Mouse (Mus musculus) midbrain, embryonic 12.5 days (tissue): ENCODE measurements at regions not wholly inside any gene's neighbourhood (a gene's known extent, or its start where the extent isn't known, plus 50 kb on each side); places are given as distances from the start of the nearest gene placed in this dataset.
"Not testable (repeated sequence)": the region's sequence is repeated elsewhere in the genome, so short reads cannot be mapped to it uniquely, and the experiment has no call there.

ENCODE experiments used
- ATAC-seq: fragments of 200-750 bp; cut with Nextera tagmentation; 2 replicates; pipeline ENCODE4 v1.8.0; 2017; ENCODE audit warnings: low read depth, moderate TSS enrichment, moderate library complexity; ENCODE audit not compliant: low FRiP score
- H3K27ac ChIP-seq: fragments of 300-500 bp; sonication (generic); replicated peaks from 2 replicates; pipeline ENCODE4 v1.5.1; 2016; ENCODE audit warnings: mild to moderate bottlenecking
- H3K27me3 ChIP-seq: fragments of 300-500 bp; sonication (generic); 2 replicates; pipeline ENCODE4 v1.6.1; 2016; ENCODE audit warnings: mild to moderate bottlenecking
- H3K36me3 ChIP-seq: fragments of 300-500 bp; sonication (generic); 2 replicates; pipeline ENCODE4 v1.6.1; 2016
- H3K4me1 ChIP-seq: fragments of 300-500 bp; sonication (generic); 2 replicates; pipeline ENCODE4 v1.6.1; 2016
- H3K4me2 ChIP-seq: fragments of 300-500 bp; sonication (generic); replicated peaks from 2 replicates; pipeline ENCODE4 v1.6.1; 2016; ENCODE audit warnings: mild to moderate bottlenecking, moderate library complexity
- H3K4me3 ChIP-seq: fragments of 300-500 bp; sonication (generic); 2 replicates; pipeline ENCODE4 v1.5.1; 2016; ENCODE audit warnings: mild to moderate bottlenecking
- H3K9ac ChIP-seq: fragments of 300-500 bp; sonication (generic); replicated peaks from 2 replicates; pipeline ENCODE4 v1.6.1; 2016; ENCODE audit warnings: mild to moderate bottlenecking, moderate library complexity
- H3K9me3 ChIP-seq: fragments of 300-500 bp; sonication (generic); 2 replicates; pipeline ENCODE4 v1.6.1; 2016; ENCODE audit warnings: mild to moderate bottlenecking
- WGBS: fragments of 180-500 bp; shearing (Covaris S2); methylation state at CpG from one replicate; pipeline ENCODE4 v1.1.7; 2016; 5-methylcytosine and 5-hydroxymethylcytosine counted together

DNA sequence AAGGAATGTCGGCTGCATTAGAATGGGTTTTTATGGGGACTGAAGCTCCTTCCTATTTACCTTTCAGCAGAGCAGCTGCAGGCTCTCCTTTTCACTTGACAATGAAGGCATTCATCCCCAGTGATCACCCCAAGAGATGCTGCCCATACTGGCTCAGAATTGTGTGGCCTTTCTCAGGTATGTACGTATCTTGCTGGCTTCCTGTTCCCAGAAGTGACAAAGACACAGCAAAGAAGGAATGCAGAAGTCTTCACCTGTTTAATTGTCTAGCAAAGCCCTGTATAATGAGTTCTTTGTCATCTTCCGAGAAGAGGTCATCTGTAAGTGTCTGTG is 185.8 kb upstream of the Mpdz start:
- H3K27me3 ChIP-seq = no peaks in the 10 kb centered on the region
- no peak overlapping the region for H3K9ac ChIP-seq
- H3K4me2 ChIP-seq = no peak overlapping the region
- 61% methylated on average over 3 of the region's 3 CpGs for WGBS
- H3K4me1 ChIP-seq = peaks cover 7% of the 10 kb centered on the region; the same call in 1 of the 2 replicates
- no peaks in the 10 kb centered on the region for H3K9me3 ChIP-seq
- H3K36me3 ChIP-seq = no peaks in the 10 kb centered on the region
- H3K27ac ChIP-seq = no peak overlapping the region
- H3K4me3 ChIP-seq = no peak overlapping the region
- no peak for ATAC-seq

DNA sequence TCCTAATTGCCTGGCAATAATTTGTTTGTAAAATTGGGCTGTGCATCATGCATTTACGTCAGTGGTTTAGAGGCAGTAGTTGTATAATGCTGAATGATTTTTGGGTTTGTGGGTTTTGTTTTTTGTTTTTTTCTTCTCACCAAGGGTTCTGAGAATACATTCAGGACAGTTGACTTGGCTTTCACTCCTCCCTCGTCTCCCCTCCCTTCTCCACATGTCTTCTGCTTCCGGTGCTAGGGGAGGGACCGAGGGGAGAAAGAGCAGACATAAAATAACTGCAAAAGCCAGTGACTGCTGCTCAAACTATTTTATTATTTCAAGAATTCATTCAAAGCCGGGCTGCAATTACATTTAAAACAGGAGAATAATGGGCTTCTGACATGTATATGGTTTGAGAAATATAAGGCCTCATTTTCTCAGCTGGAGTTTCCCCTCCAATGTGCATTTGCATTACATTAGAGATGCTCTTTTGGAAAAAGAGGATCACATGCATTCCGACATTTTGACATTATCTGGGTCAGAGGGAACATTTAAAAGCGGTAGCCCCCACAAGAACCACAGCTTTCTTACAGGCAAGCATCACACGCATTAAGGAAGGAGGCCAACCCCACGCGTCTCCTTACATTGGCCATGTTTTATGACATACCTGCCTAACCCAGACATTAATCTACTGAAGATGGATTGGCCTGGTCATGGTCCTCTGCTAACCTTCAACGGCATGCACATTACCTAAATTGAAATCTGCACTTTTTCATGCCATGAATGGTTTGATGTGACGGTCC is 185.3 kb upstream of the Mpdz start:
- no peak for ATAC-seq
- no peak overlapping the region for H3K27ac ChIP-seq

DNA sequence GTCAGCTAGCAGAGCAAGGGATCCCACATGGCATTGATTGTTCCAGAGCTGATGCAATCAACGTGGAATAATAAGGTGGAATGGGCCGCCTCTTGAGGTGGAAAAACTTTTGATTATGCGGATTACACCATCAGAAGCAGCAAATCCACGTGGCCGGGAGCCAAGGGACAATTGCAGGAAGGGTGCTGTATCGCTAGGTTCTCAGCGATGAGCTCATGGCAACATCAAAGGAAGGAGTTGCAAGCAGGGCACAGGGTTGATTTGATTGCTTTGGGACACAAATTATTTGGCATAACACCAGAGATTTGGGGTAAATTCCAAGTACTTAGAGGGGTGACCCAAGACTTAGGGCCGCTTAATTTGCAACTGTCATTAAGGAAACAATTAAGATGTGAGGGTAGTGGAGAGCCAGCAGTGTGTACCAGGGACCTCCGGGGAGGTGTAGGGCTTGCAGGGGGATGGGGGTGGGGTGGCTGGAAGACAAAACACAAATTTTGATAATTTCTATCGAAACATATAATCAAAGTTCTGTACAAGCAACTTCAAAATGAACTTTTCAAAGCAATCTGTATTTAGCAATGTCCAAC is 182.8 kb upstream of the Mpdz start:
- Histone ChIP-seq H3K4me3 (no peak overlapping the region), H3K9me3 (no peaks in the 10 kb centered on the region), H3K4me2 (no peak overlapping the region), H3K36me3 (no peaks in the 10 kb centered on the region), H3K9ac (no peak overlapping the region), H3K4me1 (peaks cover 7% of the 10 kb centered on the region; the same call in 1 of the 2 replicates), H3K27ac (no peak overlapping the region), H3K27me3 (no peaks in the 10 kb centered on the region)
- ATAC-seq = peak; percentile 44; the same call in 1 of the 2 replicates
- 67% methylated on average over 10 of the region's 10 CpGs for WGBS

More for the DNA sequence above, 185.3 kb upstream of the Mpdz start:
- Histone ChIP-seq H3K4me1 (peaks cover 7% of the 10 kb centered on the region; the same call in 1 of the 2 replicates), H3K36me3 (no peaks in the 10 kb centered on the region), H3K9me3 (no peaks in the 10 kb centered on the region), H3K9ac (no peak overlapping the region), H3K4me3 (no peak overlapping the region), H3K4me2 (no peak overlapping the region), H3K27me3 (no peaks in the 10 kb centered on the region)
- 80% methylated on average over 12 of the region's 12 CpGs for WGBS

DNA sequence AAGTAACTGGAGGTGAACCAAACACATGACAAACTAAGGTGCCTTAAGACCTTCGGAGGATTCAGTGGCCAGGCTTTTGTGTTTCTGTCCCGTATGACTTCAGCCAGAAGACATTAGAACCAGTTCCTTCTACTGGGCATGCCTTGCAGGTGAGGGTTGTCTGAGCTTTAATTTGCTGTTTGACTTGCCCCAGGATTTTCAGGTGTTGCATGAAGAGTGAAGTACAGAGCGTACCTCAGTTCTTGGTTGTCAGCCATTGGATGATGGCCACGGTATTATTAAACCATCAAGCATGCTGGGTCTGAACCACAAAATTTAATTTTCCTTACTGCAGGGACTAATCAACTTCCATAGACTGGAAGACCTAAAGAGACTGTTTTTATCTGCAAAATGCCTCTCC is 181.5 kb upstream of the Mpdz start:
- H3K27ac ChIP-seq = no peak overlapping the region
- H3K36me3 ChIP-seq = no peaks in the 10 kb centered on the region
- H3K9ac ChIP-seq = no peak overlapping the region
- no peak overlapping the region for H3K4me3 ChIP-seq
- H3K4me1 ChIP-seq = peaks cover 7% of the 10 kb centered on the region; the same call in 1 of the 2 replicates
- WGBS = 95% methylated on average over 4 of the region's 4 CpGs
- H3K4me2 ChIP-seq = no peak overlapping the region
- no peak for ATAC-seq
- H3K9me3 ChIP-seq = no peaks in the 10 kb centered on the region
- no peaks in the 10 kb centered on the region for H3K27me3 ChIP-seq

DNA sequence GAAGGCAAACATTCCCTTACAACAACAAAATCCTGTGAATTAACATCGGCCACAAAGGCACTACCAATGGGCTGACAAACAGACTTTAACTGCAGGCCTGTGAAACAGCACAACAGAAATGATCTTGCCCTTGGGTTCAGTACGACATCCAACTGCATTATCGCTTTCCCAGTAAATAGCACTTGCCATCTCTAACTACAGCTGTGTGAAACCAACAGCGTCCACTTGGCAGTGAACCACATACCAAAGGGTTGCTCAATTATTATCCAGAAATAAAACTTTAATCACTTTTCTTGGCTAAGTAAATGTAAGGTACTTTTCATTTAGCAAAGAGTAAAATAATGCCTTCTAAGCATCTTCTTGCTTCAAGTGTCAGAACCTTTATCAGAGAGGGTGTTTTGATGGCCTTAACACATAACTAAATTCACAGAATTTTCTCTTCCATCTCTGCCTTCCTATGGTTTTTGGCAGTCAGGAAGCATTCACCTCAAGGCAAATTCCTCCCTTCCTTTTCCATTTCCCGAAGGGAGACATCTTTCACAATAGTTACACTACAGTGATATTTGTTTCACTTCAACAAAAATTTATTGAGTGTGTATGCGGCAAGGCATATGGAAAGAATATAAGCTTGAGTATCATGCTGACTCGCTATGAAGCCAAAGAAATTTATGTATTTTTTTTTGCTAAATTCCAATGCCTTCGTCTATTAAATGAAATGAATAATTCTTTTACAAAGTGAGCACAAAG is 178.9 kb upstream of the Mpdz start:
- 92% methylated on average over 8 of the region's 8 CpGs for WGBS
- Histone ChIP-seq H3K4me1 (0 out of 2 replicates have a peak, but pooled peaks cover 3% of the 10 kb centered on the region), H3K27me3 (no peaks in the 10 kb centered on the region), H3K9ac (no peak overlapping the region), H3K4me2 (no peak overlapping the region), H3K4me3 (no peak overlapping the region), H3K9me3 (no peaks in the 10 kb centered on the region), H3K27ac (no peak overlapping the region), H3K36me3 (no peaks in the 10 kb centered on the region)
- no peak for ATAC-seq

DNA sequence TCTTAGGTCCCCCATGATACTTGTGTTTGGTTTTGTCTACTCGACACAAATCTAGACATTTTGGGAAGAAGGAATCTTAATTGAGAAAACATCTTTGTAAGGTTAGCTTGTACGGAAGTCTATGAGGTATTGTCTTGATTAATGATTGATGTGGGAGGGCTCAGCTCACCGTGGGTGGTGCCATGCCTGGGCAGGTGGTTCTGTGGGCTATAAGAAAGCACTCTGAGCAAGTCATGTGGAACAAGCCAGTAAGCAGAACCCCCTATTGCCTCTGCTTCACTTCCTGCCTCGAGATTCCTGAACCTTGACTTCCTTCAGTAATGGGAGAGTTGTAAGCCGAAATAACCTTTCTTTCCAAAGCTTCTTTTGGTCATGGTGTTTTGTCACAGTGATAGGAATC is 174.6 kb upstream of the Mpdz start:
- Histone ChIP-seq H3K9me3 (no peaks in the 10 kb centered on the region), H3K9ac (no peak overlapping the region), H3K4me1 (no peaks in the 10 kb centered on the region), H3K27me3 (no peaks in the 10 kb centered on the region), H3K4me2 (no peak overlapping the region), H3K4me3 (no peak overlapping the region), H3K36me3 (no peaks in the 10 kb centered on the region), H3K27ac (no peak overlapping the region)
- 57% methylated on average over 5 of the region's 5 CpGs for WGBS
- ATAC-seq = no peak

DNA sequence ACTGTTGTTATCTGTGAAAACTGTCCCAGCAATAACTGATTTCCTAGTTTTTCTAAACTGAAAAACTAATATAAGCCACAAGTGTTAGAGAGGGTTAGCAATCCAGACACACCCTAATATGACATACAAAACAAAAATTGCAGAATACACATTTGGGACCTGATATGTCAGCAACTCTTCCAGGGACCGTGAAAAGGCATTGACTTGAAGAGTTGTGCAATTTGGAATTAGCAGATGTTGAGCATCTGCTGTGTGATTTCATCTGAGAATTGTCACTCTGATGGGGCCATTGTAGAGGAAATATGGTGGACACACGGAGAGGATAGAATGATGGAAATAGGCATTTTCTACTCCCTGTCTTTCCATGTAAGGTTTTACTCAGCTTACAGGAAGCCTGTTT is 168.6 kb upstream of the Mpdz start:
- no peak overlapping the region for H3K4me3 ChIP-seq
- H3K9ac ChIP-seq = no peak overlapping the region
- WGBS = 86% methylated on average over 2 of the region's 2 CpGs
- no peaks in the 10 kb centered on the region for H3K4me1 ChIP-seq
- no peaks in the 10 kb centered on the region for H3K9me3 ChIP-seq
- H3K27ac ChIP-seq = no peak overlapping the region
- H3K27me3 ChIP-seq = no peaks in the 10 kb centered on the region
- ATAC-seq = no peak
- no peak overlapping the region for H3K4me2 ChIP-seq
- H3K36me3 ChIP-seq = no peaks in the 10 kb centered on the region

DNA sequence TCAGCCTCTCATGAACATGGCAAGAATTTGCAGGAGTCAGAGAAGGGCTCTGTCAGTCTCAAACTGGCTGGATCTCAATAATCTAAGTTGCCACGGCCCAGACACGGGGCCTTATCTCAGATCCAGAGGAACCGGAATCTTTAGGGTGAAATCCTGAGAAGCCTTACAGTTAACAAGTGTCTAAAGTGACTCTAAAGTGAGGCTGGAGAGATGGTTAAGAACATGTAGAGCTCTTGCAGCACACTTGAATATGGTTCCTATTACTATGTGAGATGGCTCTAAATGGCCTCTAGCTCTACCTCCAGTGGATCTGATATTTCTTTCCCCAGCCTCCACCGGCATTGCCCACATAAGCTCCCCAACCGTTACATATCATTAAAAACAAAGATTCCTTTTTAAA is 157.8 kb upstream of the Mpdz start:
- Histone ChIP-seq H3K9me3 (no peaks in the 10 kb centered on the region), H3K4me3 (no peak overlapping the region), H3K27me3 (no peaks in the 10 kb centered on the region), H3K27ac (no peak overlapping the region), H3K36me3 (no peaks in the 10 kb centered on the region), H3K4me2 (no peak overlapping the region), H3K4me1 (no peaks in the 10 kb centered on the region), H3K9ac (no peak overlapping the region)
- no peak for ATAC-seq
- WGBS = 93% methylated on average over 5 of the region's 5 CpGs

DNA sequence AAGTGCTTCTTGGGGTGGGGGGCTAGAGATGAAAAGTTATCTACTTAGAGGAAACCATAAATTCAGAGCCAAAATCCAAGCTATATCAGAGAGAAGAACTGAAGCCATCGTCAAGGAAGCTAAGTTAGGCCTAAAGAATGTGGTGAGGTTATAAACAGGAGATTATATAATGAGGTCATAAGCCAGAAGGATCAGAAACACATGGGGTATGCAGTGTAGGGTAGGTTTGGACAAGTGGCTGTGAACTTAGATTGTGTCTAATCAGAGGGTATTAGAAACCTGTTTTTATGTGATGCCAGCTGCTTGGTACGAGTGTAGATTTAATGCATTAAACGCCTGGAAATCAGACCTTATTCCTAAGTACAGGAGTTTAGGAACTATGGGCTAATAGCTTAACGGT is 154.8 kb upstream of the Mpdz start:
- H3K4me1 ChIP-seq = no peaks in the 10 kb centered on the region
- ATAC-seq = no peak
- H3K27ac ChIP-seq = no peak overlapping the region
- H3K4me3 ChIP-seq = no peak overlapping the region
- no peaks in the 10 kb centered on the region for H3K9me3 ChIP-seq
- H3K27me3 ChIP-seq = no peaks in the 10 kb centered on the region
- no peaks in the 10 kb centered on the region for H3K36me3 ChIP-seq
- WGBS = 87% methylated on average over 4 of the region's 4 CpGs
- no peak overlapping the region for H3K9ac ChIP-seq
- H3K4me2 ChIP-seq = no peak overlapping the region

DNA sequence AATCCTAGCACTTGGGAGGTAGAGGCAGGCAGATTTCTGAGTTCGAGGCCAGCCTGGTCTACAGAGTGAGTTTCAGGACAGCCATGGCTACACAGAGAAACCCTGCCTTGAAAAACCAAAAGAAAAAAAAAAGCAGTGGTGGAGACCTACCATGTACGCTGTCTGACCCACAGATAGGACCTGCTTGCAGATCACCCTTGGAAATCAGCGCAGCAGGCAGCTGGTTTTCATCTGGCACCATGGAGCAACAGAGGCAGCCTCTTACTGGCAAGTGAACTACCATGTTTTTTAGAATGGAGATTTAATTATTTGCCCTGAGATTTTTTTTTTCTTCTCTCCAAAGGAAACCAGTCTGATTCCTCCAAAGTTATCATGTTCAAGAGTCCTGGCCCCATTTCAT is 150.8 kb upstream of the Mpdz start:
- H3K36me3 ChIP-seq, ATAC-seq, H3K9me3 ChIP-seq, H3K27me3 ChIP-seq, H3K4me1 ChIP-seq, H3K4me2 ChIP-seq, H3K9ac ChIP-seq, H3K27ac ChIP-seq, H3K4me3 ChIP-seq: not testable (repeated sequence)
- 88% methylated on average over 3 of the region's 3 CpGs for WGBS

DNA sequence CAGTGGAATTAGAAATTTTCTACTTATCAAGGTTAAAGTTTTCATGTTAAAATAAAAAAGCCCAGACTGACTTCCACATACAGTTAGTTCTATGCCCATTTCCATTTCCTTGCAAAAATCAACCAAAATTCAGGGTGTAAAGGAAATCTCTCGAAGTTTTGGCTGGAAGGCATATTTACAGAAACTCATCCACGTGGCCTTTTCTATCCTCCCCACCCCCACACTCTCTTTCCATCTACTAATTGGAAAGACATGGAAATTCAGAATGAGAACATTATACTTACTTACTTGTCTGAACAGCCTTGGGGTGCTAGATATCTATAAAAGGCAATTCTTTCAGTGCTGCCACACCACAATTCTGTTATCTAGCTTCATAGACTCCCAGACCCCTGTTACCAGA is 139.9 kb upstream of the Mpdz start:
- WGBS = 66% methylated on average over 2 of the region's 2 CpGs
- Histone ChIP-seq H3K9ac (no peak overlapping the region), H3K4me2 (no peak overlapping the region), H3K9me3 (no peaks in the 10 kb centered on the region), H3K4me1 (peaks cover 13% of the 10 kb centered on the region), H3K36me3 (no peaks in the 10 kb centered on the region), H3K27me3 (no peaks in the 10 kb centered on the region), H3K4me3 (no peak overlapping the region), H3K27ac (no peak overlapping the region)
- no peak for ATAC-seq

DNA sequence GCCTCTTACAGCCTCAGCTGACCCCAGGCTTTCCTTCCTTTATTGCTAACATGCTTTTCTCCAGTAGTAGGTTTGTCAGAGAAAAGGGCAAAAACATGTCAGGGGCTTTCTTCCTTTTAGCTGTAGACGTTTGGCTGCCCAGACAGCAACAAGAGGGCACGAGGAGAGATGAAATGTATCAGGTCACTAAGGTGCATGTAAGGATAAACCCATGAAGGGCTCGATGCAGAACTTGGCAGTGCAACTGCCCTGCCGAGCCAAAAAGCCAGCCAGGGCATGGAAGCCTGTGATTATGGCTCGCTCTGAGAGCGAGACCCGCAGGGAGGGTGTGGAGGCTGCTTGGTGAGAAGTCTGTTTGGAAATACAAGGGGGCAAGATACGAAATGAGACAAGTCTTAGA is 137.9 kb upstream of the Mpdz start:
- no peak for ATAC-seq

More for the DNA sequence above, 137.9 kb upstream of the Mpdz start:
- H3K4me3 ChIP-seq = no peak overlapping the region
- H3K36me3 ChIP-seq = no peaks in the 10 kb centered on the region
- H3K27ac ChIP-seq = no peak overlapping the region
- no peaks in the 10 kb centered on the region for H3K27me3 ChIP-seq
- H3K9me3 ChIP-seq = no peaks in the 10 kb centered on the region
- peaks cover 13% of the 10 kb centered on the region for H3K4me1 ChIP-seq
- no peak overlapping the region for H3K4me2 ChIP-seq
- 74% methylated on average over 8 of the region's 8 CpGs for WGBS
- H3K9ac ChIP-seq = no peak overlapping the region
